Mouse (Mus musculus) stomach, embryonic 14.5 days (tissue): ENCODE measurements around the gene Fbxl15. TPM values are rescaled to one million over a fixed set of nuclear protein-coding genes. Genes with fewer than 3 reads are reported as not detected.

Experiments
- ATAC-seq: fragments of 200-750 bp; cut with Nextera tagmentation; 2 replicates; pipeline ENCODE4 v1.8.0; 2017; ENCODE audit warnings: low read depth, moderate TSS enrichment; ENCODE audit not compliant: insufficient number of reproducible peaks, insufficient read depth, low FRiP score
- H3K27ac ChIP-seq: fragments of 300-500 bp; sonication (generic); 2 replicates; pipeline ENCODE4 v1.5.1; 2014; ENCODE audit warnings: mild to moderate bottlenecking, low read length, moderate library complexity, mixed read lengths
- H3K27me3 ChIP-seq: fragments of 300-500 bp; sonication (generic); 2 replicates; pipeline ENCODE4 v1.6.1; 2014; ENCODE audit warnings: low read length, control low read depth, mixed read lengths; ENCODE audit not compliant: control insufficient read depth, insufficient read depth
- H3K36me3 ChIP-seq: fragments of 300-500 bp; sonication (generic); 2 replicates; pipeline ENCODE4 v1.6.1; 2014; ENCODE audit warnings: mild to moderate bottlenecking, control low read depth, low read length, moderate library complexity, mixed read lengths; ENCODE audit not compliant: control insufficient read depth, insufficient read depth
- H3K4me1 ChIP-seq: fragments of 300-500 bp; sonication (generic); 2 replicates; pipeline ENCODE4 v1.6.1; 2014; ENCODE audit warnings: low read length, control low read depth, mixed read lengths; ENCODE audit not compliant: control insufficient read depth, insufficient read depth
- H3K4me2 ChIP-seq: fragments of 300-500 bp; sonication (generic); replicated peaks from 2 replicates; pipeline ENCODE4 v1.6.1; 2014; ENCODE audit warnings: low read depth, low read length, control low read depth
- H3K4me3 ChIP-seq: fragments of 300-500 bp; sonication (generic); 2 replicates; pipeline ENCODE4 v1.5.1; 2014; ENCODE audit warnings: low read depth, low read length, control low read depth
- H3K9ac ChIP-seq: fragments of 300-500 bp; sonication (generic); replicated peaks from 2 replicates; pipeline ENCODE4 v1.6.1; 2014; ENCODE audit warnings: low read depth, mild to moderate bottlenecking, control low read depth, low read length, moderate library complexity, mixed read lengths
- H3K9me3 ChIP-seq: fragments of 300-500 bp; sonication (generic); 2 replicates; pipeline ENCODE4 v1.6.1; 2016; ENCODE audit warnings: low read depth, low read length, control low read depth; ENCODE audit not compliant: control insufficient read depth
- WGBS: fragments of 180-500 bp; shearing (Covaris S2); extraction: QIAGEN DNeasy Blood & Tissue Kit; methylation state at CpG from one replicate; pipeline ENCODE4 v1.1.7; 2014; 5-methylcytosine and 5-hydroxymethylcytosine counted together
- polyA plus RNA-seq: library from polyadenylated mRNA; unstranded; fragments of >200 nt; fragmentation: Nextera tagmentation; extraction: Ambion mirVana; gene quantifications from 2 replicates; pipeline ENCODE4 v1.2.1, GENCODE M21; 2014

Fbxl15 gene
- polyA plus RNA-seq, 1 experiment from 2014 or later: 13.7 TPM

DNA sequence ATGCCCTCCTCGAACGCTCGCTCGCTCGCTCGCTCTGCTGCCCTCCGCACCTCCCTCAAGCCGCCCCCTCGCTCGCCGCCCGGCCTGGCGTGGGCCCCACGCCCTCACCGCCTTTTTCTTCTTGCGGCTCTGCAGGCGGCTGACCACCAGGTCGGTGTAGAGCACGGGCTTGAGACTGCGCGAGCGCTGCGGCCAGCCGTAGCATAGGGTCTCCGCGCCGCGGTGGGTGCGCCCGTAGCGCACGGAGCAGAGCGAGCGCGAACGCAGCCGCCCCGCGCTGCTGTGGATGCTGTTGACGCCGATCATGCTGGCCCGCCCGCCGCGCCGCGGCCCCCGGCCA is 10.5 kb upstream of the Fbxl15 start:
- no peaks in the 10 kb centered on the region for H3K9me3 ChIP-seq
- H3K9ac ChIP-seq: peak overlapping the region; percentile 68
- 0 out of 2 replicates have a peak, but pooled peaks cover 4% of the 10 kb centered on the region for H3K27me3 ChIP-seq
- peak overlapping the region; percentile 70 for H3K4me2 ChIP-seq
- peaks cover 51% of the 10 kb centered on the region for H3K4me1 ChIP-seq
- peak overlapping the region; percentile 93 for H3K27ac ChIP-seq
- no peaks in the 10 kb centered on the region; the same call in 1 of the 2 replicates for H3K36me3 ChIP-seq
- 0 out of 2 replicates have a peak, but pooled peaks have one; percentile 0 for ATAC-seq
- under 1% methylated on average over 47 of the region's 48 CpGs for WGBS
- peak overlapping the region; percentile 60 for H3K4me3 ChIP-seq

DNA sequence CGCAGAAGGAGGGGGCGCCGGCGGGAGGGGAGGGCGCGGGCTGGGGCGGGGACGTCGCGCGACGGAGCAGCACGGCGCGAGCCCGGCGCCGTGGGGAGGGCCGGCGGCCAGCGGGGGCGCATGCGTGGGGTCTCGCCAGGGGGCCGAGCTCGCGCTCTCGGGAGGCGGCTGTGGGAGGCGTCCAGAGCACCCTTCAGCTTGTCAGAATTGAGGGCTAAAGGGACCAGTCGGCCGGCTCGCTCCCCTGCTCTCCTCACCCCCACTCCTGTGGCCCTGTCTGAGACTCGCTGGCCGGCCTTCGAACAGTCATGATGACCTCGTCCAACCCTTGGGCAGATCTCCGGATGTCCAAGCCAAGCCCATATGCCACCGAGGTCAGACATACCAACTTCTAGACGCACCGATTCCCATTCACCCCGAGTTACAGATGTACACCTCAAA is 9.9 kb upstream of the Fbxl15 start:
- Histone ChIP-seq H3K27me3 (0 out of 2 replicates have a peak, but pooled peaks cover 4% of the 10 kb centered on the region), H3K9ac (peak overlapping the region; percentile 68), H3K36me3 (no peaks in the 10 kb centered on the region; the same call in 1 of the 2 replicates), H3K4me2 (peak overlapping the region; percentile 70), H3K9me3 (no peaks in the 10 kb centered on the region), H3K27ac (peak overlapping the region; percentile 93; the same call in 1 of the 2 replicates), H3K4me1 (peaks cover 51% of the 10 kb centered on the region), H3K4me3 (peak overlapping the region; percentile 60)
- 2% methylated on average over 36 of the region's 42 CpGs for WGBS
- peak; percentile 6; the same call in 1 of the 2 replicates for ATAC-seq

DNA sequence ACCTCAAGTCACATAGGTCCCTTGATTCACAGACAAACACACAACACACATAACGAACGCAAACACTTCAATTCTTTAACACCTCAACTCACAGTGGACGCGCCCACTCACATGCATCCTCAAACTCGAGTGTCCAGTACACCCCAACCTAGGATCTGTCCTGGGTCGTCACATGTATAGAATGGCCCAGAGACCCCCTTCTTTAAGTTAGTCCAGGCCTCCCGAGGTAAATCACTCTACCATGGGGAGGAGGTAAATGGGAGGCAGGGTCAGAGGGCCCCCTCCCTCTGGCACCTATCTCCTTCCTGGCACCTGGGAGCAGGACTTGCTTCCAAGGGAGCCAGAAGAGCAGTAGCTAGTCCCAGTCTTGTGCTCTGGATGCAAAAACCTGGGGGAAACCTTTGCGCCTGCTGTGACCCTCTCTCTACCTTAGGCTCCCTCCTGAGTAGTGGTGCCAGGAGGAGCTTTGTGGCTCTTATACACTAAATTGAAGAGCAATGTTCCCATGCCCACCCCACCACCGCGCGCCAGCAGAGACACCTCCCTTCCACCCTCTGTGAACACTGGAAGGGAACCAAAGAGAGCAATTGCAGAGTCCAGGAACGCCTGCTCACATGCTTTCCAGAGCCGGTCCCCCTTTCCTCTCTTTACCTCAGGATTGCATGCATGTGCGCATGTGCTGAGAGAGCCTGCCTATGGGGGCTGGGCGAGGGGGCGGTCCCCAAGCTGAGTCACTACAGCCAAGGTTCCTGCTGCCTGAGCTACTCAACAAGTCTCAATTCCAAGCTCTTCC is 9.2 kb upstream of the Fbxl15 start:
- Histone ChIP-seq H3K9me3 (no peaks in the 10 kb centered on the region), H3K4me2 (peak overlapping the region; percentile 70), H3K4me1 (peaks cover 51% of the 10 kb centered on the region), H3K4me3 (peak overlapping the region; percentile 60), H3K36me3 (no peaks in the 10 kb centered on the region), H3K9ac (peak overlapping the region; percentile 68; the same call in 1 of the 2 replicates), H3K27me3 (0 out of 2 replicates have a peak, but pooled peaks cover 6% of the 10 kb centered on the region), H3K27ac (peak overlapping the region; percentile 93)
- no peak for ATAC-seq
- WGBS: 11% methylated on average over 16 of the region's 16 CpGs

DNA sequence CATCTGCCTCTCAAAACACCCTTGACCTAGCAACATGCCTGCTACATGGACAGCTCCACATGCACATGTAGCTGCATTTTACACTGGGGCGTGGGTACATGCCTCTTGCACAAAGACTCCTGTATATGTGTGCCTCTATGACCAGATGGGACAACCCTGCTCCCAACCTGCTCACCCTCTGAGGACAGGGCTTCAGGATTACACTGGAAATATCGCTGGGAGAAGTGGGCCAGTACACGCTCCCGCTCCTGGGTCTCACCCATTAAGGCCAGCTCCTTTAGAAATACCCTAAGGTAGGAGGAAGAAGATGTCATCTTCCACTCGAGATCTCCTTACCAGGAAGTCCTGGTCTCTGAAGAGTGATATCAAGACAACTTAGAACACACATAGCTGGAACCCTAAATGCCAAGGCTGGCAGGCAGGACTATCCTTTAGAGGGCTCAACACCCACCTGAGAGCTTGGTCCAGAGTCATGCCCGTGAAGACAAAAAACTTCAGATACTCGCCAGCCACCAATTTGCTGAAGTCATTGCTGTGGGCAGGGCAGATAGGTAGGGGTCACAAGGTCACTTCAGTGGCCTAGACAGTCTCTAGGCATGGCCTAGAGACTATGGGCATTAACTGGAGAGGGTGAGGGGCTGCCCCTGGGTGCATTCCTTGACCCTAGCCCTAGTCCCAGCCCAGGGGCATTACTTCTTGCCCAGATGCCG is 7.8 kb upstream of the Fbxl15 start:
- WGBS: 80% methylated on average over 8 of the region's 8 CpGs
- peaks cover 39% of the 10 kb centered on the region for H3K4me1 ChIP-seq

DNA sequence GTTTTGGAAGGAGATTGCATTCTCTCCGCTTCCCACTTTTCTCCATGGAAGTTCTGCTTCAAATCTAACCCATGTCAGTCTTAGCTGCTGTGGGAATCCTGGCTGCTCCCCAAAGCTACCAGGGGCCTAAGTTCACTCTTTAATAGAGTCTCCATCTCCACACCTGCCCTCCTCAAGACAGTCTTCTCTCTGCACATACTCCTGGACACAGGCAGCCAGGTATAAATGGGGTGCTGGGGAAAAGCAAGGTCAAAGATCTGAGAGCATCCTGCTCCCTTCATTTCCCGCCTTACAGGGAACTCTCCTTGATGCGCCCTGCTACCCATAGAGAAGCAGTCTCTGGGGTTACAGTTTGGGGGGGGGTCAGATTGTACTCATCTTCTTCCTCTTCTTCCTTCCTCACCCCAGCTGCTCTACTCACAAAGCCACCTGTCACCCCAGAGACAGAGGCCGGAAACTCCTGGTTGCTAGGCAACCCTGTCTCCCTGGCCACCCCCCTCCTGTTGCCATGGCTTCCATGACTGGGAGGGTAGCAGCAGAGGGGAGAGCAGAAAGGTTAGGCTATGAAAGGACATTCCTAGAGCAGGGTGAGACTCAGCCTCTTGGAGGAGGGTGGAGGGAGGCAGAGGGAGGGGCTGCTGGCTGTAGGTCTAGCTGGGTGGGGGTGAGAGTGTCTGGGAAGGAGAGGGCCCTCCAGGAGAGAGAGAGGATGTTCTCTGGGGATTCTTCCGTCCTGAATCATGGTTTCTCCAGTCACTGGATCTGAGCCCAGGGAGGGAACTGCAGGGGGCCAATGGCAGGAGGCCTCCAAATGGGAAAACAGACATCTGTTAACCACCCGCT is 6.7 kb upstream of the Fbxl15 start:
- H3K4me3 ChIP-seq: no peak overlapping the region
- no peaks in the 10 kb centered on the region for H3K9me3 ChIP-seq
- peak; percentile 26; the same call in 1 of the 2 replicates for ATAC-seq
- WGBS: 32% methylated on average over 6 of the region's 6 CpGs
- no peaks in the 10 kb centered on the region for H3K36me3 ChIP-seq
- H3K27ac ChIP-seq: no peak overlapping the region
- no peak overlapping the region for H3K4me2 ChIP-seq
- peaks cover 28% of the 10 kb centered on the region for H3K4me1 ChIP-seq
- H3K9ac ChIP-seq: no peak overlapping the region
- peaks cover 20% of the 10 kb centered on the region for H3K27me3 ChIP-seq

More for the DNA sequence above, 7.8 kb upstream of the Fbxl15 start:
- Histone ChIP-seq H3K4me2 (no peak overlapping the region), H3K27ac (no peak overlapping the region), H3K27me3 (peaks cover 20% of the 10 kb centered on the region), H3K9ac (no peak overlapping the region), H3K9me3 (no peaks in the 10 kb centered on the region), H3K4me3 (no peak overlapping the region), H3K36me3 (no peaks in the 10 kb centered on the region)
- no peak for ATAC-seq

DNA sequence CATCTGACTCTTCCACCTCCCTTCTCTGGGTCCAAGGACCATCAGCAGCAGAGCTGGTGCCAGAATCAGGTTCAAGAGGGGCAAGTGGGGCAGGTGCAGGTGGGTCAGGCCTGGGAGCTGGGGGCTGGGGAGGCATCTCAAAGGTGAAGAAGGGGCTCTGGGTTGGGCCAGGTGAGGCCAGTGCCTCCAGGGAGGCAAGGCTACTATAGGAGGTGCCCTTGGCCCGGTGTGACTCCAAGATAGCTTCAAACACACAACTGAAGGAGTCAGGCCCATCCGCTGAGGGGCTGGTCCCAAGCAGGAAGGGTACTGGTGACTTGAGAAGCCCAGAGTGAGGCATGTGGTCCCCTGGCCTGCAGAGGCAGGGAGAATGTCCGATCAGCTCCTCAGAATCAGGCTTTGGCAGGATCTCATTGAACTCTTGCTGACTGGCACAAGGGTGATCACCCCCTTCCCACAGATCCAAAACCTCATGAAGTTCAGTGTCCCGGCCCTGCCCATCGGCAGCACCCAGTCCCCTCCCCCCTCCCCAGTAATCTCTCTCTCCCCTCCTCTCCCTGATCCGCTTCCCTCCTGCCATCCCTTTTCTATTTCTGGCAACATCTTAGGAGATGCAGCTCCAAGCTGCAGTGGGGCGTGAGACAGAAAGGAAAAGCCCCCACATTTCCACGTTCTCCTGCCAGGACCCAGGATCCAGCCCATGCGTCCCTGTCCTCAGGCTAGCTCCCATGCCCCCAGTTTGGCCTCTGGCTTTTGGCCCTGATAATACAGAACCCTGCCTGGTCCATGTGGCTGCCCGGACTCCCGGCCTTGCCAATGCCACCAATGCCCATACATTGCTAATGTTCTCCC is 5.6 kb upstream of the Fbxl15 start:
- H3K36me3 ChIP-seq: no peaks in the 10 kb centered on the region
- no peak overlapping the region for H3K4me2 ChIP-seq
- H3K9me3 ChIP-seq: no peaks in the 10 kb centered on the region
- H3K27me3 ChIP-seq: peaks cover 26% of the 10 kb centered on the region
- H3K4me3 ChIP-seq: no peak overlapping the region
- H3K9ac ChIP-seq: no peak overlapping the region
- H3K27ac ChIP-seq: no peak overlapping the region
- 60% methylated on average over 11 of the region's 11 CpGs for WGBS
- ATAC-seq: no peak
- peaks cover 26% of the 10 kb centered on the region for H3K4me1 ChIP-seq

DNA sequence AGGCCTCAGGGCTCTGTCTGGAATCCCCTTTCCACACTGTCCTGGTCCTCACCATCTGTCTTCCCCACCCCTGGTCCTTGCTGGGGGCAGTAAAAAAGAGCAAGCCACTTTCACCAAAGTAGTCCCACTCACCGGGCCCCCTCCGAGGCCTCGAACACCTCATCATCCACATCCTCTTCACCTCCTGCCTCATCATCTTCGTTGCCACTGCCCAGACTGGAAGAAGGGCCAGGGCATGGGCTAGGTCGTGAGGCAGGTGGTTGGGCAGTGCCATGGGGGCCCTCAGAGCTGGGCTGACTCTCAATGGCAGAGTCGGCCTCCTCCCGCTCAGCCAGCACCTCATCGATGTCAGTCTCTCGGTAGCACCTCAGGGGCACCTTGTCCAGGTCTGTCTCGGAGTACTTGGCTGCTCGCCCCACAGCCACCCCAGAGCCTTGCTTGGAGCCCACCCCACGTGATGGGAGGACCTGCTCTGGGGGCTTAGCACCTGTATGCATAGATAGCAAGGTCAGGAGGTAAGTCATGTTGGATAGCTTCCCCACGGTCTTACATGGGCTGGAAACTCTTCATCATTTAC is 4.9 kb upstream of the Fbxl15 start:
- no peak overlapping the region for H3K9ac ChIP-seq

More for the DNA sequence above, 4.9 kb upstream of the Fbxl15 start:
- H3K27ac ChIP-seq: no peak overlapping the region
- H3K27me3 ChIP-seq: peaks cover 26% of the 10 kb centered on the region
- no peak overlapping the region for H3K4me2 ChIP-seq
- H3K36me3 ChIP-seq: no peaks in the 10 kb centered on the region
- no peak overlapping the region for H3K4me3 ChIP-seq
- whole genome bisulfite sequencing: 79% methylated on average over 13 of the region's 13 CpGs
- ATAC-seq: no peak
- peaks cover 28% of the 10 kb centered on the region for H3K4me1 ChIP-seq
- no peaks in the 10 kb centered on the region for H3K9me3 ChIP-seq
